ENCODE assay signal across 24 mouse cellular contexts in genomic region chr2:59211051-59211450, GRCm38 (mm10). TPM values are rescaled to one million over a fixed set of nuclear protein-coding genes. Genes with fewer than 3 reads are reported as not detected.
A peak's percentile ranks its signal among the peaks of the same experiment; 100 is the strongest.
DNase-seq lines count a peak whose midpoint lies in the region; ATAC-seq and TF ChIP-seq lines count a peak whose summit lies in the region.
"Had no signal": no experiment of that assay in that cellular context is flagged by ENCODE, and none has a peak within 500 bp of the region (broad histone marks: within the 10 kb centered on the region; RNA-seq: fewer than 3 reads in every experiment).

No protein-coding gene starts in this region.

- 73% methylated on average over 5 of the region's 5 CpGs for WGBS in small intestine, adult 2 months
- WGBS in liver, embryonic 12.5 days (ENCODE audit: insufficient replicate concordance): 76% methylated on average over 5 of the region's 5 CpGs

- no peak for TF ChIP-seq POLR2A in small intestine, adult 2 months (IDR thresholded peaks at IDR 0.05; ENCODE audit: low read depth, low read length)

- H3K27me3 ChIP-seq in small intestine, adult 2 months (ENCODE audit: control insufficient read depth, insufficient read depth, low read length): no peaks in the 10 kb centered on the region
- H3K27me3 ChIP-seq in liver, embryonic 12.5 days (replicated peaks): no peaks in the 10 kb centered on the region
- H3K27me3 ChIP-seq: embryonic facial prominence, embryonic 13.5 days; embryonic facial prominence, embryonic 15.5 days; forebrain, embryonic 12.5 days had no signal

- no peak overlapping the region for H3K4me2 ChIP-seq in liver, embryonic 12.5 days
- H3K4me2 ChIP-seq: embryonic facial prominence, embryonic 13.5 days; embryonic facial prominence, embryonic 15.5 days; forebrain, embryonic 12.5 days had no signal

- H3K27ac ChIP-seq in left cerebral cortex, adult 2 months: peak overlapping the region; percentile 25; the same call in 1 of the 2 replicates
- H3K27ac ChIP-seq in small intestine, adult 2 months (ENCODE audit: insufficient read depth, low read depth, low read length): peak overlapping the region; percentile 31; the same call in 1 of the 2 replicates
- H3K27ac ChIP-seq in liver, embryonic 12.5 days: no peak overlapping the region
- H3K27ac ChIP-seq: embryonic facial prominence, embryonic 13.5 days; embryonic facial prominence, embryonic 15.5 days; forebrain, embryonic 10.5 days; forebrain, embryonic 12.5 days had no signal

- H3K4me3 ChIP-seq in left cerebral cortex, adult 2 months: no peak overlapping the region
- H3K4me3 ChIP-seq in small intestine, adult 2 months (ENCODE audit: low read depth, low read length): no peak overlapping the region
- H3K4me3 ChIP-seq in liver, embryonic 12.5 days: no peak overlapping the region
- H3K4me3 ChIP-seq: embryonic facial prominence, embryonic 13.5 days; embryonic facial prominence, embryonic 15.5 days; erythroblast, embryonic 14.5 days; forebrain, embryonic 10.5 days; forebrain, embryonic 12.5 days had no signal

- H3K9me3 ChIP-seq in liver, embryonic 12.5 days (replicated peaks): no peaks in the 10 kb centered on the region
- H3K9me3 ChIP-seq: embryonic facial prominence, embryonic 13.5 days; embryonic facial prominence, embryonic 15.5 days; forebrain, embryonic 10.5 days; forebrain, embryonic 12.5 days had no signal

- H3K36me3 ChIP-seq in small intestine, adult 2 months (ENCODE audit: control insufficient read depth, insufficient read depth, low read length): peaks cover 1% of the 10 kb centered on the region; the same call in 1 of the 2 replicates
- peaks cover 3% of the 10 kb centered on the region; the same call in 1 of the 2 replicates for H3K36me3 ChIP-seq in liver, embryonic 12.5 days
- H3K36me3 ChIP-seq: embryonic facial prominence, embryonic 13.5 days; embryonic facial prominence, embryonic 15.5 days; forebrain, embryonic 12.5 days had no signal

- H3K4me1 ChIP-seq in small intestine, adult 2 months (ENCODE audit: control insufficient read depth, insufficient read depth, insufficient read length, low read length): peaks cover 24% of the 10 kb centered on the region
- H3K4me1 ChIP-seq in liver, embryonic 12.5 days: peaks cover 13% of the 10 kb centered on the region

- peak; percentile 79 for DNase-seq in heart, adult 11 months
- no peak for DNase-seq in heart, adult 18-20 months
- no peak for DNase-seq in left cerebral cortex, adult 2 months (ENCODE audit: extremely low spot score in 1 of 2, low spot score in 2 of 2)
- no peak for DNase-seq in left cerebral cortex, postnatal 14 days (ENCODE audit: low spot score in 2 of 2)
- DNase-seq: adrenal gland, adult 2 months; adrenal gland, postnatal 10 days; adrenal gland, postnatal 25 days; cerebellum, adult 11-12 months; cerebellum, adult 8-10 months; cerebellum, adult 9-11 months; cerebellum, postnatal 14 days; cerebellum, postnatal 36 days; embryo, embryonic 11 days had no signal

- ATAC-seq in liver, embryonic 12.5 days: no peak
- ATAC-seq: forebrain, embryonic 14.5 days; forebrain, embryonic 16.5 days had no signal

- no peak overlapping the region for H3K9ac ChIP-seq in liver, embryonic 12.5 days
- H3K9ac ChIP-seq: embryonic facial prominence, embryonic 13.5 days; embryonic facial prominence, embryonic 15.5 days; forebrain, embryonic 12.5 days had no signal

- intact Hi-C loops in left cerebral cortex, adult 2 months (cut with DNase I): no loop called here
- intact Hi-C loops in left cerebral cortex, postnatal 14 days (cut with DNase I): no loop called here

- no peak for TF ChIP-seq CTCF in left cerebral cortex, adult 2 months (IDR thresholded peaks at IDR 0.05)
- TF ChIP-seq CTCF in small intestine, adult 2 months (IDR thresholded peaks at IDR 0.05; ENCODE audit: extremely low read depth, insufficient read length, insufficient replicate concordance, low read depth, low read length): no peak

RNA-seq across cellular contexts. Expression of gene Pkp4, which starts 50.4 kb away (rescaled TPM):
- 100 to 1,000 TPM; 129 to 159 TPM for total RNA-seq in heart, adult 18-20 months (2021)
- total RNA-seq in left cerebral cortex, adult 2 months (2021): 100 to 1,000 TPM; 200 to 224 TPM
- total RNA-seq in left cerebral cortex, postnatal 14 days (2021): 100 to 1,000 TPM; 214 to 223 TPM
- 35.8 and 77.4 TPM in 2 replicates for polyA plus RNA-seq in small intestine, adult 2 months (2012; rRNA removed)
- polyA plus RNA-seq in liver, embryonic 12.5 days (2016; fragmentation: Nextera tagmentation; extraction: Ambion mirVana): 7.4 and 7.6 TPM in 2 replicates
- total RNA-seq: MEL had no signal

RNA-seq across cellular contexts. Expression of gene Ccdc148, which starts 50.6 kb away (rescaled TPM):
- total RNA-seq in heart, adult 18-20 months (2021): 1 to 10 TPM in 1 of 2 experiments, under 1 TPM in 1; 0.69 to 1.0 TPM
- total RNA-seq in left cerebral cortex, adult 2 months (2021): 10 to 100 TPM; 12.6 to 14.2 TPM
- 10 to 100 TPM; 10.6 to 11.4 TPM for total RNA-seq in left cerebral cortex, postnatal 14 days (2021)
- 0.14 TPM in 1 of 2 replicates, not detected in the other for polyA plus RNA-seq in small intestine, adult 2 months (2012; rRNA removed)
- 0.11 and 0.17 TPM in 2 replicates for polyA plus RNA-seq in liver, embryonic 12.5 days (2016; fragmentation: Nextera tagmentation; extraction: Ambion mirVana)
- total RNA-seq: common myeloid progenitor, adult 5-6 weeks; MEL had no signal
- polyA plus RNA-seq: erythroblast, embryonic 14.5 days had no signal

Comparison
In these comparisons a context has a peak if more than half of its experiments do, and no peak if none do; other contexts are left out.
1. RNA of gene Ccdc148, which starts 50.6 kb away (total RNA-seq): 12.6 to 14.2 TPM in left cerebral cortex, adult 2 months and 10.6 to 11.4 TPM in left cerebral cortex, postnatal 14 days; 0.69 to 1.0 TPM in heart, adult 18-20 months; every median in the first group is over 4 times any median in the second.